Mouse (Mus musculus) liver, postnatal 0 days (tissue): Measurements from ENCODE around the gene Misp.

Source experiments
- CTCF ChIP-seq: sonication (generic); IDR thresholded peaks from 2 replicates; pipeline ENCODE4 v1.5.1; 2016; ENCODE audit warnings: antibody characterized with exemption, low read depth
- EP300 ChIP-seq: IDR thresholded peaks from 2 replicates; pipeline ENCODE4 v1.6.1; 2016; ENCODE audit warnings: antibody characterized with exemption, low read depth, mild to moderate bottlenecking

DNA sequence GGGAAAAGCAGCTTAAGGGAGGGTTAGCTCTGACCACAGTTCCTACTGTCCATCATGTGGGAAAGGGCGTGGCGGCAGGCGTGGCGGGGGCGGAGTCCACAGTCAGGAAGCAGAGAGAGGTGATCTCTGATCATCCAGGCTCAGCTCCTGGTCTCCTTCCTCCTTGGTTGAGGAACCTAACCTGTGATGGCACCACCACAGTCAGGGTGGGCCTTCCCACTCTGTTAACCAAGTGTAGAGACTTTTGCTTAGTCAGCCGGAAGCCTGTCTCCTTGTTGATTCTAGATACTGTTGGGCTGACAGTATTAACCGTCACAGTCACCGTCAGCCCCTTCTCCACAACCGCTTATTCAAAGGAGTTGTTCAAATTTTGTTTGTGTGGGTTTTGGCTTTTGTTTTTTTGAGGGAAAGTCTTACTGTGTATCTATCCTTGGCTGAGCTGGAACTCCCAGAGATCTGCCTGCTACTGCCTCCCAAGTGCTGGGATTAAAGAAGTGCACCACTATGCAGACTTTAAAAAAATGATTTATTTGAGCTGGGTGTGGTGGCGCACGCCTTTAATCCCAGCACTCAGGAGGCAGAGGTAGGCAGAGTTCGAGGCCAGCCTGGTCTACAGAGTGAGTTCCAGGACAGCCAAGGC, 22.4 kb upstream of the Misp start:
- TF ChIP-seq CTCF (no peak), EP300 (0 out of 2 replicates have a peak, but pooled peaks have one; percentile 29)
